Mouse (Mus musculus) C2C12 (cell line): Measurements from ENCODE around the gene Inpp5d.

Source experiments
- CEBPB ChIP-seq: IDR thresholded peaks from one replicate; pipeline ENCODE4 v1.6.1; 2011; ENCODE audit warnings: low read depth, mild to moderate bottlenecking, control low read depth, moderate library complexity
- CTCF ChIP-seq: IDR thresholded peaks from one replicate; pipeline ENCODE4 v1.5.1; 2011; ENCODE audit not compliant: control insufficient read depth, insufficient read depth, insufficient read length

- no peak for TF ChIP-seq CTCF
- no peak for TF ChIP-seq CEBPB
Measured at GRCm38 (mm10) chr1:87749360-87749973, 129.4 kb downstream of the Inpp5d start.
